Mouse (Mus musculus) left cerebral cortex, postnatal 14 days (tissue): ENCODE measurements at regions not wholly inside any gene's neighbourhood (a gene's known extent, or its start where the extent isn't known, plus 50 kb on each side); places are given as distances from the start of the nearest gene placed in this dataset.
A peak's percentile ranks its signal among the peaks of the same experiment; 100 is the strongest.

Experiments
- DNase-seq, 2 experiments: peaks; one replicate each; pipeline ENCODE4 v3.0.0; 2021 to 2022; ENCODE audit warnings: low spot score in 2 of 2, mixed read lengths in 1 of 2
- intact Hi-C: fragments of 180-260 bp; cut with DNase I; formaldehyde crosslinking; loops from one replicate; pipeline ENCODE4 v1.15.1; 2025

- intact Hi-C loops = loop anchor here (5.0 kb wide), 1 partner anchor 53 kb away; no protein-coding TSS in a partner anchor
- no peak for DNase-seq
These were observed 122.5 kb upstream of the Igfbp7 start for GRCm38 (mm10) chr5:77530376-77530775.

- intact Hi-C loops = no loop called here
- DNase-seq = no peak
These were observed 109.4 kb upstream of the Igfbp7 start for GRCm38 (mm10) chr5:77517252-77517651.

- no peak for DNase-seq
- intact Hi-C loops = no loop called here
These were observed 107.6 kb upstream of the Igfbp7 start for GRCm38 (mm10) chr5:77515448-77515847.

GRCm38 (mm10) chr5:77502684-77503083, 94.8 kb upstream of the Igfbp7 start:
- DNase-seq = no peak
- intact Hi-C loops = no loop called here

- intact Hi-C loops = no loop called here
- no peak for DNase-seq
These were observed 92.2 kb upstream of the Igfbp7 start for GRCm38 (mm10) chr5:77499949-77500460.

- intact Hi-C loops = no loop called here
- no peak for DNase-seq
These were observed 86.8 kb upstream of the Igfbp7 start for GRCm38 (mm10) chr5:77494601-77495000.

GRCm38 (mm10) chr5:77488969-77489368, 81.1 kb upstream of the Igfbp7 start:
- no peak for DNase-seq
- intact Hi-C loops = no loop called here

- intact Hi-C loops = no loop called here
- peak; percentile 14 for DNase-seq
These were observed 80.3 kb upstream of the Igfbp7 start for GRCm38 (mm10) chr5:77487837-77488827.

- no peak for DNase-seq
- intact Hi-C loops = no loop called here
These were observed 75.3 kb upstream of the Igfbp7 start for GRCm38 (mm10) chr5:77483053-77483717.

- intact Hi-C loops = no loop called here
- no peak for DNase-seq
These were observed 74.0 kb upstream of the Igfbp7 start for GRCm38 (mm10) chr5:77481811-77482210.

- intact Hi-C loops = loop anchor here (5.0 kb wide), 1 partner anchor 55 kb away; no protein-coding TSS in a partner anchor
These were observed 70.0 kb upstream of the Igfbp7 start for GRCm38 (mm10) chr5:77477794-77478193.

GRCm38 (mm10) chr5:77473896-77474486, 66.2 kb upstream of the Igfbp7 start:
- DNase-seq = no peak
- intact Hi-C loops = no loop called here

More at GRCm38 (mm10) chr5:77477794-77478193, 70.0 kb upstream of the Igfbp7 start:
- peak; percentile 44 to 46 for DNase-seq

- intact Hi-C loops = no loop called here
- DNase-seq = no peak
These were observed 61.5 kb upstream of the Igfbp7 start for GRCm38 (mm10) chr5:77469236-77469766.

- intact Hi-C loops = no loop called here
- peak; percentile 62 to 70 for DNase-seq
These were observed 60.6 kb upstream of the Igfbp7 start for GRCm38 (mm10) chr5:77468467-77468866.

GRCm38 (mm10) chr5:77464851-77465548, 57.2 kb upstream of the Igfbp7 start:
- intact Hi-C loops = loop anchor here (5.0 kb wide), 1 partner anchor 113 kb away; no protein-coding TSS in a partner anchor
- DNase-seq = peak; percentile 59 to 71

- intact Hi-C loops = loop anchor here (2.0 to 5.0 kb wide), 2 partner anchors 108 to 343 kb away; no protein-coding TSS in a partner anchor
- DNase-seq = peak; percentile 95 to 97
These were observed 52.3 kb upstream of the Igfbp7 start for GRCm38 (mm10) chr5:77459896-77460717.
